Mouse (Mus musculus) central nervous system, embryonic 14 days (tissue): Measurements from ENCODE around the gene Mtmr11. TPM values are rescaled to one million over a fixed set of nuclear protein-coding genes. Genes with fewer than 3 reads are reported as not detected.

Experiments
- polyA plus RNA-seq: library from polyadenylated mRNA; depleted of rRNA; stranded (reverse); fragments of >200 nt; gene quantifications from 2 replicates; pipeline ENCODE4 v1.2.3, GENCODE M21; 2012; rRNA removed

Gene Mtmr11
- polyA plus RNA-seq: 12.5 and 18.8 TPM in 2 replicates

GRCm38 (mm10) chr3:96161869-96162840, at the start of gene Mtmr11:
TSS of gene Mtmr11 (plus strand) at chr3:96162004.

GRCm38 (mm10) chr3:96172197-96173178, 10.7 kb downstream of the Mtmr11 start, which contains the start of gene Sf3b4:
TSS of gene Sf3b4 (plus strand) at chr3:96172332.

GRCm38 (mm10) chr3:96180727-96181477, 19.1 kb downstream of the Mtmr11 start, which contains the start of gene Sv2a:
TSS of gene Sv2a (plus strand) at chr3:96181151.

GRCm38 (mm10) chr3:96219661-96220130, 57.9 kb downstream of the Mtmr11 start, which contains the start of the genes Bola1 and Hist2h2ab:
TSS of gene Bola1 (minus strand) at chr3:96219709.
TSS of gene Hist2h2ab (plus strand) at chr3:96219865.

DNA sequence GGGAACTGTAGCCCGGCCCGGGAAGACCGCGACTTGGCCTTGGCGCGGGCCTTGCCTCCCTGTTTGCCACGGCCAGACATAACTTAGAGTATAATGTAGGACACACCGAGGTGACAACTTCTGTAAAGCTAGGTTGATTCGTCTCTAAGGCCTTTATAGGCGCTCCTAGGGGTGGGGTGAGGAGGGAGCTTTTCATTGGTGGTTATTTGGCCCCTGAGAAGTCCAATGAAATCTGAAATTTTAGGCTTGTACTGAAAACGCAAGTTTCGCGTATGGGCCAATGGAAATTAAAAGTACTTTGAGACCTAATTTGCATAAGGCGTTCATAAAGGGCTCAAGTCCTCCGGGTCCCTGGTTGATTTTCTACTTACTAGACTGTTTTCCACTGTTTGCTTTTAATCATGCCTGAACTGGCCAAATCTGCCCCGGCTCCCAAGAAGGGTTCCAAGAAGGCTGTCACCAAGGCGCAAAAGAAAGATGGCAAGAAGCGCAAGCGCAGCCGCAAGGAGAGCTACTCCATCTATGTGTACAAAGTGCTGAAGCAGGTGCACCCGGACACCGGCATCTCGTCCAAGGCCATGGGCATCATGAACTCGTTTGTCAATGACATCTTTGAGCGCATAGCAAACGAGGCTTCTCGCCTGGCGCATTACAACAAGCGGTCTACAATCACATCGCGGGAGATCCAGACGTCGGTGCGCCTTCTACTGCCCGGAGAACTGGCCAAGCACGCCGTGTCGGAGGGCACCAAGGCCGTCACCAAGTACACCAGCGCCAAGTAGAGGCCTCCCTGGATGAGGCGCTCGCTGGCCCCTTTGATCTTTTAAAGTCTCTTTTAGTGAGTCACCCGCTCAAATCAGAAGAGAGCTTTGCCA, 59.2 kb downstream of the Mtmr11 start, which contains the start of the genes Hist2h2ac and Hist2h2be:
TSS of gene Hist2h2ac (minus strand) at position 116 of the 875 bp plus-strand sequence.
TSS of gene Hist2h2be (plus strand) at position 355 of the 875 bp plus-strand sequence.

Other genes with a start within 250 kb of the Mtmr11 start
- 162 and 193 TPM in 2 replicates for gene Anp32e, start 232.8 kb upstream of the Mtmr11 start, polyA plus RNA-seq
- gene Plekho1, start 166.0 kb upstream of the Mtmr11 start, polyA plus RNA-seq: 186 and 227 TPM in 2 replicates
- gene Vps45, start 103.5 kb upstream of the Mtmr11 start, polyA plus RNA-seq: 33.9 and 36.1 TPM in 2 replicates
- 8.3 and 10.5 TPM in 2 replicates for gene Otud7b, start 57.5 kb upstream of the Mtmr11 start, polyA plus RNA-seq
- 101 and 105 TPM in 2 replicates for gene Sf3b4, start 10.3 kb downstream of the Mtmr11 start, polyA plus RNA-seq
- 89.5 and 92.3 TPM in 2 replicates for gene Sv2a, start 19.1 kb downstream of the Mtmr11 start, polyA plus RNA-seq
- gene Bola1, start 57.7 kb downstream of the Mtmr11 start, polyA plus RNA-seq: 51.9 and 68.2 TPM in 2 replicates
- 1.9 and 3.9 TPM in 2 replicates for gene Hist2h2ab, start 57.9 kb downstream of the Mtmr11 start, polyA plus RNA-seq
- 6.5 and 9.3 TPM in 2 replicates for gene Hist2h2ac, start 58.9 kb downstream of the Mtmr11 start, polyA plus RNA-seq
- 12.5 and 17.2 TPM in 2 replicates for gene Hist2h2be, start 59.1 kb downstream of the Mtmr11 start, polyA plus RNA-seq
- gene Hist2h3c2, start 77.1 kb downstream of the Mtmr11 start, polyA plus RNA-seq: 37.5 and 61.5 TPM in 2 replicates
- gene Hist2h2aa2, start 78.3 kb downstream of the Mtmr11 start, polyA plus RNA-seq: 5.6 and 10.1 TPM in 2 replicates
- gene Hist2h2aa1, start 83.5 kb downstream of the Mtmr11 start, polyA plus RNA-seq: 67.5 and 77.3 TPM in 2 replicates
- gene Hist2h3c1, start 84.7 kb downstream of the Mtmr11 start, polyA plus RNA-seq: not detected in 2 replicates
- gene Hist2h4, start 101.3 kb downstream of the Mtmr11 start, polyA plus RNA-seq: 6.8 and 9.5 TPM in 2 replicates
- 53.0 and 82.8 TPM in 2 replicates for gene Hist2h3b, start 106.7 kb downstream of the Mtmr11 start, polyA plus RNA-seq
- 10.0 and 13.6 TPM in 2 replicates for gene Hist2h2bb, start 107.7 kb downstream of the Mtmr11 start, polyA plus RNA-seq
- gene Fcgr1, start 132.0 kb downstream of the Mtmr11 start, polyA plus RNA-seq: 3.4 and 4.1 TPM in 2 replicates